Mouse (Mus musculus) heart, postnatal 10 days (tissue): ENCODE data around the gene Egln3. TPM values are rescaled to one million over a fixed set of nuclear protein-coding genes. Genes with fewer than 3 reads are reported as not detected.
A peak's percentile ranks its signal among the peaks of the same experiment; 100 is the strongest.

Source experiments
- DNase-seq, 2 experiments: peaks; one replicate each; pipeline ENCODE4 v3.0.0; 2021
- intact Hi-C: fragments of 180-260 bp; cut with DNase I; formaldehyde crosslinking; loops from one replicate; pipeline ENCODE4 v1.15.1; 2025
- total RNA-seq, 2 experiments: library from RNA; stranded (reverse); gene quantifications; 2 replicates each; pipeline ENCODE4 v1.2.3; 2021

Egln3 gene
- total RNA-seq, 2 experiments from 2014 or later: 39.0 to 49.5 TPM

- intact Hi-C loops: loop anchor here (2.0 to 5.0 kb wide), 6 partner anchors 14 to 344 kb away; no protein-coding TSS in a partner anchor
Measured at GRCm38 (mm10) chr12:54202765-54203655, 650 bp downstream of the Egln3 start.

GRCm38 (mm10) chr12:54202276-54202675 is 1.4 kb downstream of the Egln3 start:
- intact Hi-C loops: loop anchor here (2.0 to 5.0 kb wide), 6 partner anchors 13 to 345 kb away; no protein-coding TSS in a partner anchor
- peak; percentile 59 to 67 for DNase-seq

More at GRCm38 (mm10) chr12:54202765-54203655, 650 bp downstream of the Egln3 start:
- peak; percentile 58 to 71 for DNase-seq

- intact Hi-C loops: loop anchor here (5.0 kb wide), 4 partner anchors 86 to 346 kb away; no protein-coding TSS in a partner anchor
- peak in 1 of 2 experiments; percentile 25 for DNase-seq
Measured at GRCm38 (mm10) chr12:54200856-54201255, 2.8 kb downstream of the Egln3 start.

GRCm38 (mm10) chr12:54200172-54200571 is 3.5 kb downstream of the Egln3 start:
- intact Hi-C loops: loop anchor here (5.0 kb wide), 4 partner anchors 87 to 347 kb away; no protein-coding TSS in a partner anchor
- DNase-seq: peak in 1 of 2 experiments; percentile 61

GRCm38 (mm10) chr12:54198282-54198918 is 5.3 kb downstream of the Egln3 start:
- no peak for DNase-seq
- intact Hi-C loops: no loop called here

GRCm38 (mm10) chr12:54197849-54198248 is 5.8 kb downstream of the Egln3 start:
- intact Hi-C loops: no loop called here
- no peak for DNase-seq

- DNase-seq: peak in 1 of 2 experiments; percentile 18
- intact Hi-C loops: no loop called here
Measured at GRCm38 (mm10) chr12:54197301-54197782, 6.3 kb downstream of the Egln3 start.

- DNase-seq: no peak
- intact Hi-C loops: no loop called here
Measured at GRCm38 (mm10) chr12:54196881-54197280, 6.8 kb downstream of the Egln3 start.

GRCm38 (mm10) chr12:54194159-54194558 is 9.5 kb downstream of the Egln3 start:
- no peak for DNase-seq
- intact Hi-C loops: no loop called here

- intact Hi-C loops: no loop called here
- DNase-seq: no peak
Measured at GRCm38 (mm10) chr12:54192305-54192661, 11.4 kb downstream of the Egln3 start.

GRCm38 (mm10) chr12:54191608-54192304 is 11.9 kb downstream of the Egln3 start:
- peak; percentile 96 to 97 for DNase-seq
- intact Hi-C loops: no loop called here

GRCm38 (mm10) chr12:54191181-54191580 is 12.5 kb downstream of the Egln3 start:
- no peak for DNase-seq
- intact Hi-C loops: no loop called here

GRCm38 (mm10) chr12:54187812-54188600 is 15.7 kb downstream of the Egln3 start:
- DNase-seq: peak; percentile 63 to 67
- intact Hi-C loops: loop anchor here (2.0 kb wide), 1 partner anchor 15 kb away; the partner anchor contains the start of gene Egln3

- intact Hi-C loops: no loop called here
- no peak for DNase-seq
Measured at GRCm38 (mm10) chr12:54186926-54187623, 16.6 kb downstream of the Egln3 start.

- intact Hi-C loops: no loop called here
- DNase-seq: no peak
Measured at GRCm38 (mm10) chr12:54184264-54184663, 19.4 kb downstream of the Egln3 start.

GRCm38 (mm10) chr12:54178323-54178722 is 25.3 kb downstream of the Egln3 start:
- no peak for DNase-seq
- intact Hi-C loops: no loop called here

GRCm38 (mm10) chr12:54168786-54169185 is 34.9 kb downstream of the Egln3 start:
- DNase-seq: no peak
- intact Hi-C loops: no loop called here

GRCm38 (mm10) chr12:54167737-54168136 is 35.9 kb downstream of the Egln3 start:
- intact Hi-C loops: no loop called here
- no peak for DNase-seq

- DNase-seq: no peak
- intact Hi-C loops: no loop called here
Measured at GRCm38 (mm10) chr12:54164724-54165050, 39.0 kb downstream of the Egln3 start.
